Mouse (Mus musculus): ENCODE results near the gene Oscar.
A peak's percentile ranks its signal among the peaks of the same experiment; 100 is the strongest.

Oscar gene

GRCm38 (mm10) chr7:3616057-3616388 lies at the start of gene Oscar:
Oscar (minus strand) TSS chr7:3616157.
- DNase-seq: no peak

- DNase-seq: peak; percentile 95
These were observed 49.5 kb upstream of the Oscar start, which contains the start of gene Leng1 for GRCm38 (mm10) chr7:3665215-3666114. Leng1 (minus strand) TSS chr7:3665840.

- no peak for DNase-seq
These were observed 48.7 kb upstream of the Oscar start for GRCm38 (mm10) chr7:3664524-3665214.

- no peak for DNase-seq
These were observed 42.6 kb upstream of the Oscar start for GRCm38 (mm10) chr7:3658578-3658977.

GRCm38 (mm10) chr7:3656966-3657365 lies 41.0 kb upstream of the Oscar start:
- DNase-seq: no peak

GRCm38 (mm10) chr7:3646641-3647040 lies 30.7 kb upstream of the Oscar start:
- no peak for DNase-seq

- DNase-seq: no peak
These were observed 30.2 kb upstream of the Oscar start for GRCm38 (mm10) chr7:3646188-3646587.

GRCm38 (mm10) chr7:3645488-3646025 lies 29.6 kb upstream of the Oscar start:
- peak; percentile 41 for DNase-seq

- peak; percentile 97 for DNase-seq
These were observed 28.9 kb upstream of the Oscar start, which contains the start of gene Cnot3 for GRCm38 (mm10) chr7:3644672-3645487. Cnot3 (plus strand) TSS chr7:3645268.

GRCm38 (mm10) chr7:3644348-3644671 lies 28.4 kb upstream of the Oscar start:
- peak; percentile 82 for DNase-seq

GRCm38 (mm10) chr7:3643843-3644242 lies 27.9 kb upstream of the Oscar start:
- no peak for DNase-seq

- DNase-seq: no peak
These were observed 27.5 kb upstream of the Oscar start for GRCm38 (mm10) chr7:3643412-3643811.

- DNase-seq: no peak
These were observed 14.5 kb upstream of the Oscar start for GRCm38 (mm10) chr7:3630478-3630815.

- DNase-seq: peak; percentile 84
These were observed 13.9 kb upstream of the Oscar start, which contains the start of the genes Tfpt and Prpf31 for GRCm38 (mm10) chr7:3629543-3630477. Tfpt (minus strand) TSS chr7:3629929. Prpf31 (plus strand) TSS chr7:3629985.

GRCm38 (mm10) chr7:3629030-3629429 lies 13.1 kb upstream of the Oscar start:
- DNase-seq: no peak

GRCm38 (mm10) chr7:3617242-3617995 lies 1.5 kb upstream of the Oscar start, which contains the start of gene Ndufa3:
Ndufa3 (plus strand) TSS chr7:3617373.
- peak; percentile 85 for DNase-seq

- peak; percentile 48 for DNase-seq
These were observed 658 bp upstream of the Oscar start for GRCm38 (mm10) chr7:3616389-3617241.

GRCm38 (mm10) chr7:3614021-3614420 lies 1.9 kb downstream of the Oscar start:
- no peak for DNase-seq

- DNase-seq: no peak
These were observed 5.0 kb downstream of the Oscar start for GRCm38 (mm10) chr7:3611006-3611405.

GRCm38 (mm10) chr7:3610437-3610836 lies 5.5 kb downstream of the Oscar start:
- no peak for DNase-seq

Measured in right cerebral cortex, postnatal 14 days (tissue).